Mouse (Mus musculus): ENCODE results near the gene 1700025B11Rik. TPM values are rescaled to one million over a fixed set of nuclear protein-coding genes. Genes with fewer than 3 reads are reported as not detected.

The 1700025B11Rik gene
- polyA plus RNA-seq, 1 experiment from 2014 or later, result not detected

Other genes starting within 250 kb of the 1700025B11Rik start
- gene Apol7a, start 162.8 kb downstream of the 1700025B11Rik start, polyA plus RNA-seq (2014; fragmentation: Nextera tagmentation; extraction: Ambion mirVana), result not detected in 2 replicates
- not detected in 2 replicates for gene Apol9a, start 150.8 kb downstream of the 1700025B11Rik start, polyA plus RNA-seq (2014; fragmentation: Nextera tagmentation; extraction: Ambion mirVana)
- not detected in 2 replicates for gene Apol7b, start 114.4 kb downstream of the 1700025B11Rik start, polyA plus RNA-seq (2014; fragmentation: Nextera tagmentation; extraction: Ambion mirVana)
- gene Apol10a, start 84.8 kb downstream of the 1700025B11Rik start, polyA plus RNA-seq (2014; fragmentation: Nextera tagmentation; extraction: Ambion mirVana), result not detected in 2 replicates
- gene Apol11a, start 53.6 kb downstream of the 1700025B11Rik start, polyA plus RNA-seq (2014; fragmentation: Nextera tagmentation; extraction: Ambion mirVana), result not detected in 2 replicates
- not detected in 2 replicates for gene Apol7c, start 28.6 kb downstream of the 1700025B11Rik start, polyA plus RNA-seq (2014; fragmentation: Nextera tagmentation; extraction: Ambion mirVana)
- gene Apol10b, start 34.2 kb upstream of the 1700025B11Rik start, polyA plus RNA-seq (2014; fragmentation: Nextera tagmentation; extraction: Ambion mirVana), result not detected in 2 replicates
- gene Gm36245, start 37.4 kb upstream of the 1700025B11Rik start, polyA plus RNA-seq (2014; fragmentation: Nextera tagmentation; extraction: Ambion mirVana), result not detected in 2 replicates
- gene Apol11b, start 81.4 kb upstream of the 1700025B11Rik start, polyA plus RNA-seq (2014; fragmentation: Nextera tagmentation; extraction: Ambion mirVana), result not detected in 2 replicates
- gene Apol7e, start 137.0 kb upstream of the 1700025B11Rik start, polyA plus RNA-seq (2014; fragmentation: Nextera tagmentation; extraction: Ambion mirVana), result not detected in 2 replicates
- gene Apol9b, start 167.1 kb upstream of the 1700025B11Rik start, polyA plus RNA-seq (2014; fragmentation: Nextera tagmentation; extraction: Ambion mirVana), result not detected in 2 replicates
- 0.08 TPM in 1 of 2 replicates, not detected in the other for gene Apol8, start 195.1 kb upstream of the 1700025B11Rik start, polyA plus RNA-seq (2014; fragmentation: Nextera tagmentation; extraction: Ambion mirVana)

Measured in neural tube, embryonic 11.5 days (tissue).